Mouse (Mus musculus) lung, postnatal 25 days (tissue): ENCODE results near the gene Pla2g2e.
A peak's percentile ranks its signal among the peaks of the same experiment; 100 is the strongest.
"Not testable (repeated sequence)": the region's sequence is repeated elsewhere in the genome, so short reads cannot be mapped to it uniquely, and the experiment has no call there.

Experiments used
- DNase-seq: peaks from one replicate; pipeline ENCODE4 v3.0.0; 2022; ENCODE audit warnings: low spot score

Pla2g2e gene

DNA sequence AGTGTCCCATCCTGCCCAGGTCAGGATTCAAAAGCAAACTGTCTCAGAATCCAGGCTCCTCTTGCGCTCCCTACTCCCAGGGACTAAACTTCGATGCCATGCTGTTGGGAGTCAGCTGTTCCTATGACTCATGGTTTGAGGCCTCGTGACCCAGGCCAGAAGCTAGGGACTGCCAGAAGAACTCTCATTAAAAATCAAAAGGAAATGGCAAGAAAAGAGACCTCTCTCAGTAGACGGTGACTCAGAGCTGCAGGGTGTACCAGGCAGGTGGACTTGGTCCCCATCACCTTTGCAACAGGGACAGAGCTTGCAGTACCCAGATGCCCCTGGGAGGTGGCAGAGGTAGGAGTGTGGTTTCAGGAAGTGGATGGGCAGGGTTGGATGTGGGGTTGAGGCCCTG lies at the start of gene Pla2g2e:
Gene Pla2g2e (plus strand): TSS at position 212 of the 400 bp plus-strand sequence.
- DNase-seq, result no peak

DNA sequence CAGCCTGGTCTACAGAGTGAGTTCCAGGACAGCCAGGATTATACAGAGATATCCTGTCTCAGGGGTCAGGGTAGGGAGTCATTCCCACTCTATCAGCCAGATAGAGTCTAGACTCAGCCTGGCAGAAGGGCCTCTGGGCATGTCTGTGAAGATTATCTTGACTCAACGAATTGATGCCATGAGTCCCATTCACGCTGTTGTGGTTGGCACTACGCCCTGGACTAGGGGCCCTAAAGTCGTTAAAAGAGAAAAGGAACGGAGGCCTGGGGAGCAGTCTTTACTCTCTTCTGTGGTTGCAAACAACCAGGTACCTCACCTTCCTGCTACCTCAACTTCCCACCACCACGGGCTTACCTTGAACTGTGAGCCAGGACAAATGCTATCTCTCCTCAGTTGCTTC lies 37.9 kb upstream of the Pla2g2e start:
- DNase-seq, result no peak

DNA sequence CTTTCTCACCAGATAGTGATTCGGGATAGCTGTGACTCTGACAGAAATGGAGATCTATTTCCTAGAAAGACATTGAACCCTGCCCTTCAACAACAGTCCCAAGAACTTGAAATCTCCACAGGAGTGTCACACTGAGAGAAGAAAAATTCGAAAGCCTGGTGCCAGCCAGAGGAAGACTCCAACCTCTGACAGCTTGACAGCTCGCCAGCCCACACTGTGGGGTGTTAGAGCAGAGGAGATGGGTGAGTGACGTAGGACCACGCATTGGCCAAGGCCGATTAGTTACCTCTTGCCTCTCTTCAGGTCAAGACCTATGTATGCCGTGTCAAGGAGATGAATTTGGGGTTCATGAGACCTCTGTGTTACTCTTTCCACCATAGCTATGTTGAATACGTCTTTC lies 37.0 kb upstream of the Pla2g2e start:
- DNase-seq, result no peak

DNA sequence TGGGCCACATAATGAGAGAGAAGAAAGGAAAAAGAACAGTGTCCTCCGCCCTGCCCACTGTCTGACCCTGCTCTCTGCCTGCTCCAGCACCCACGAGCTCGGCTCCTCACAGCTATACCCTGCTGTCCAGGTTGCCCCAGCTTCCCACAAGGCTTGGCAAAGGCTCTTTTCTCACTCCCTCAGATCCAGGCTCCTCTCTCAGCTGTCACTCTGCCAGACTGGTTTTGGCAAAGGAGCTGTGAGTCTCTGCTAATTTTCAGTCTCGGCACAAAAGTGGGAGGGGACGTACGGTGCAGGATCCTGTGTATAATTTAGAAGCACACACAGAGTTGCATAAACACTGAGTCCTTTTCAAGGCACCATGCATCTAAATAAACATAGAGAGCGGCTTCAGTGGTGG lies 36.4 kb upstream of the Pla2g2e start:
- no peak for DNase-seq

DNA sequence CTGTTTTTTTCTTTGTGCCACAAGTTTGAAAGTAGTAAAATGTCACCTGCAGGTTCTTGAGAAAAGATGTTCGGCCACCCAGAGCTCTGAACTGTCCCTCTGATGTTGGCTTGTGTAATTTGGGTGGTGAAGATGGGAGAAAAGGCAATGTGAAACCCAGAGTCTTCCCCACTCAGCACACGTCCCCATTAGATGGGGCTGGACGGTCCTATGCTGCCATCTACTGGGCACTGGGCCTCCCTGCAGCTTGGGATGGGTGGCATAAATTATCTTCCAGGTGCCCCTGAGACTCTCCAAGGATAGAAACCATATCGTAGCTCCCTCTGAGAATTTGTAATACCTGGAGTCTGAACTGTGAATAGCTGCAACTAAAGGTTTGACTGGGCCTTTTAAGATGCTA lies 26.3 kb upstream of the Pla2g2e start:
- DNase-seq, result peak; percentile 60

DNA sequence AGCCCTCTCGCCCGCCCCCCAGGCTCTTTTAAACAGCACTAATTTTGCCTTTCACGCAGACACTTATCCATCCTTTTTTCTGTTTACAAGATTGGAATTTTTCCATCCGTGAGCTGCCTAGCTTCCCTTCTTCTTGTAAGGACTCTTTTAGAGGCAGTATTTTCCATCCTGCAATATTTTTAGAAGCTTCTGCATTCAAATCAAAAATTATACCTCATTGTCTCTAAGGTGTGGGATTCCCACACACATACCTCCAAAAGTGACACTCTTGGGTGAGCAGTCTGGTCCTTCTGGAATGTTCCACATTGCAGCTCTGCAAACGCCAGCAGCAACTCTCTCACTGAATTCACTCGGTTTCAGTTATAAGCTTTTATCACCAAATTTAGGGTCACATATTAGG lies 24.8 kb upstream of the Pla2g2e start:
- no peak for DNase-seq

DNA sequence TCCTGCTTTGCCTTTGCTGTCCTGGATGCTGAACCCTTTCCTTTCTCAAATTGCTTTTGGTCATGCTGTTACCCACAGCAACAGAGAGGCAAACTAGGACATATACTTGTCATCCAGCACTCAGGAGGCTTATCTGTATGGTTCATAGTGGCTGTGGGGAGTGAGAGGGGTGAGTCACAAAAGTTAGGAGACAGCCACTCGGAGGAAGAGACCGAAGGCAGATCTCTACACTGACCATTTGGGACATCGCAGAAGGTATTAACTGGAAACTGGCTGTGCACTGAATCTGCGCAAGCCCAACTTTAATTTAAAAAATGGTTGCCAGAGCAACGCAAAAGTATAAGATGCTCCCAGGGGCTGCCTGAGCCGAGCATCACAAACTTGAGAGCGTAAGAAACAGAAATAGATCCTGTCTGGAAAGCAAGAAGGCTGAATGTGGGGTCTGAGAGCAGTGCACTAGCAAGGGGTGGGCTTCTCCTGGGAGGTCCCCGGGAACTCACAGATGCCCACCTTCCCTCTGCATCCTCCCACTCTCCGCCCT lies 22.6 kb upstream of the Pla2g2e start:
- DNase-seq, result no peak

DNA sequence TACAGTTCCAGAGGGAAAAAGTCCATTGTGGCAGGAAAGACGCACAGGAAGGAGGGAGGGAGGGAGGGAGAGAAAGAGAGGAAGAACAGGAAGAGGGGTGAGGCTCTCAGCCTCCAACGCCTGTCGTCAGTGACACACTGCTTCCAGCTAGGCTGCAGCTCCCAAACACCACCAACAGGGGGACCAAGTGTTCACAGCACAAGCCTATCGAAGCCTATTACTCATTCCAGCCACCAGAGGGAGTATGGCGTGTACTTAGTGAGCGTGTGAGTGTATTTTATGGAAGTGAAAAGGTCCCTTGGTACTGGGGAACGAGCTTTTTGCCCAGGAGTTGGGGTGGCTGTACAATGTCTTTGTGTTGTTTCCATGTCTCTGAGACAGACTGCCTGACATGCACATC lies 21.3 kb upstream of the Pla2g2e start:
- peak; percentile 55 for DNase-seq

DNA sequence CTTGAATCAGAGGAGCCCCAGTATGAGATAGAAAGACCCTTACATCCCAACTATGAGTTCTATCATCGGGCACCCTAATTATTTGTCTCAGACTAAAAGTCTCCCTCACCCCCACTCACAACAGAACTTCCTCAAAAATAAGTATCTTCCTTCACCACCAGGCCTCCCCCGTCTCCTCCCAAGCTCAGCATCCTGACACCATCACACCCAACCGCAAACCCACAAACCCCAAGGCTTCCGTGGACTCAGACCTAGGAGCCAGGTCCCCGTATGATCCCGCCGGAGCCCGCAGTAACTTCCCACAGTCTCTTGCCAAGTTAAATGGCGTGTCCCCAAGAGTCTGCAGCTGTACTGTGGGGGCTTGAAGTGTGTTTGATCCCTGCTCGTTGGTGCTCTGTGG lies 20.2 kb upstream of the Pla2g2e start:
- no peak for DNase-seq

DNA sequence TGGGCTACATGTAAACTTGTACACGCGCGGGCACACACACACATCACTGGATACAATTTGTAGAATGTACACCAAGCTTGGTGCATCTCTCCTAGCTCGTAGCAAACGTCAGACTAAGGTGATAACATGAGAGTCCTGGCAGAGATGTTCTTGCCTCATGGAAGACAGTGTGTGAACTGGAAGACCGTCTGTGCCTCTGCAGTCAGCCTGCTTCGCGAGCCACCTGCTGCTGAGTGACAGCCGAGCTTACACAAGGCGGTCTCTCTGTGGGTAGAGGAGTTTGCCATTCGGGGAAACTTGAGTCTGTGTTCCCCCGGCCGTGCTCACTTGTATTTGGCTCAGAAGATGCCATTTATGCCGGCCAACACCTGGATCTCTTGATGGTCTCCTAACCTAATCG lies 19.3 kb upstream of the Pla2g2e start:
- no peak for DNase-seq

DNA sequence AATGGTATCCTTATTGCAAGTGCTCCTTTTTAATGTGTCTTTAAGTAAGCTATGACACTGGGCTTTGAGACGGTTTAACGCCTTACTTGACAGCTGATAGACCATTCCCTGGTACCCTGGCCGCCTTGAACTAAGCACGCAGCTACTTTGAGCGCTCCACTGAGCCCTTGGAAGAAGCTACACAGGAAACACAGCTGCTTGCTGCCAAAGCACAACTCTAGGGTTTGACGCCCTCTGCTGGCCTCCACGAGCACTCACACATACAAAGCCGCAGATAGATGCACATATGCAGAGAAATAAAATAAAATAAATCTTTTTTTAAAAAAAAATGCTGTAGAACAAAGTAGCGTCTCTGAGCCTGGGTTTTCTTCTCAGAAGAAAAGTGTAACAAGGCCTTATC lies 18.5 kb upstream of the Pla2g2e start:
- DNase-seq, result no peak

DNA sequence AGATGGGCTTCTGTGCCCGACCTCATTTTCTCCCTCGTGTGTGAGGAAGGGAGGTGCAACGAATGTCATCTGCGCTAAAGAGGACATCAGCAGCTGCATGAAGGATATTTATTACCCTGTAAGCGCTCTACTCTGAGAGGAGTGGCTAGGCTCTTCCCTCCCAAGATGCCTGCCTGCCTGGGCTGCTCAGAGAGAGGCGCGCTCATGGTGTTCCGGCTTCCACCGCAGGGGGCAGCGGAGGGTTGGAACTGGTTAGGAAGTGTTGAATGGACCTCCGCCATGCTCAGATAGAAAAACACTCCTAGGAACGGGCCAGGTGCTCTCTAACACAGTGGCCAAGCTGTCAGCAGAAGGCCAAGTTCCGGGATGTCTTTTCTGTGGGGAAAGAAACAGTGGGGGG lies 18.0 kb upstream of the Pla2g2e start:
- DNase-seq, result peak; percentile 43

DNA sequence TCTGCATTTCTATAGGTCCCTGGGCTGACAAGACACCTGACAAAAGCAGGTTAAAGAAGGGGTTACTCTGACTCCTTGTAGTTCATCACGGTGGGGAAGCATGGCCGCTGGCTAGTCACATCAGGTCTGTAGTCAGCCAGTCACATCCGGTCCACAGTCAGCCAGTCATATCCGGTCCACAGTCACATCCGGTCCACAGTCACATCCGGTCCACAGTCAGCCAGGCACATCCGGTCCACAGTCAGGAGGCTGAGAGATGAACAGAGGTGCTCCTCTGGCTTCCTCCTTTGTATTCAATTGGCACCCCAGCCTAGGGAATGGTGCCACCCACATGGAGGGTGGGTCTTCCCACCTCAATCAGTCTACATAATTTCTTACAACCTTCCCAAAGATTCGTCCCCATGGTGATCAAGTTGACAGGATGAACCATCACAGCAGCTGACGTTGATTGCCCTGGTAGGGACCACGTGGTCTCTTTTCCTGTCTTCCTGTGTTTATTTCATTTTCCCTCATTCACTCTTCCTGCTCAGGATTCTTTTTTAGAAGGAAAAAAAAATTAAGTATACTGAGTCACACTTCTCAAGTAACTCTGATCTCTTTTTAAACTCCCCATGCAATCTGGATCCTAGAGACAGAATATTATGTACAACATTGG lies 14.3 kb upstream of the Pla2g2e start, which contains the start of gene Pla2g5:
Gene Pla2g5 (minus strand): TSS at position 139 of the 655 bp plus-strand sequence.
- DNase-seq, result no peak

DNA sequence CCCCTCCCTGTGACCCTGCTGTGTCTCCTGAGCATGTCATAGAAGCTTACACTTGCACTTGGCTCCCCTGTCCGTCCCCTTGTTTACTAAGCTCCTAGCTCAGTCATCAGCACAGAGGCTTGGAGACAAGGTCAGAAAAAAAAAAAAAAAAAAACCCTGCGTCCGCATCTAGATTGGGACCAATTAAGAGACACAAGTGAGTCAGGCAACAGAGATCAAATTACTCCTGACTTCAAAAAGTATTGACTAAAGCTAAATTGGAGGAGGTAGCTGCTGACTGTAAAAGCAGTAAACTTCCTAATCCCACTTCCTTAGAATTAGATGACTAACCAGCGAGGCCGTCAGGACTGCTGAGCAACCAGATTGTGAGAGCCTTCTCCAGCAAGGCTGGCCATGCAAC lies 12.7 kb upstream of the Pla2g2e start:
- no peak for DNase-seq

DNA sequence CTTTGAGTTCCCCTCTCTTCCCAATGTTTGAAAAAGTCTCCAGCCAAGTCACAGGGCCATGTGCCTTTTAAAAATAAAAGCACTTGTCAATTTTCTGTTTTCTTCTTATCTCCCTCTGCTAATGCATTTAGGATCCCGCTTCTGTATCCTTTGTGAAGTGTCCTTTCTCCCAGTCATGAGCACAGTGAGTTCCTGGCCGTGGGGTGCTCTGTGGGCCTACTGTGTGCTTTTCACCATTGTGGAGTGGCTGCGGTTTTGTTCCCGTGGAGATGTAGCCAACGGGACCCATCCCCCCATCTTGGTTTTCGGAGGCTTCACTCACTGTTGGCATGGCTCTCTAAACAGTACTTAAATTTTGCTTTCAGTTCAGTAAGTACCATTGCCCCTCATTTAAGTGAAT lies 11.8 kb upstream of the Pla2g2e start:
- no peak for DNase-seq

DNA sequence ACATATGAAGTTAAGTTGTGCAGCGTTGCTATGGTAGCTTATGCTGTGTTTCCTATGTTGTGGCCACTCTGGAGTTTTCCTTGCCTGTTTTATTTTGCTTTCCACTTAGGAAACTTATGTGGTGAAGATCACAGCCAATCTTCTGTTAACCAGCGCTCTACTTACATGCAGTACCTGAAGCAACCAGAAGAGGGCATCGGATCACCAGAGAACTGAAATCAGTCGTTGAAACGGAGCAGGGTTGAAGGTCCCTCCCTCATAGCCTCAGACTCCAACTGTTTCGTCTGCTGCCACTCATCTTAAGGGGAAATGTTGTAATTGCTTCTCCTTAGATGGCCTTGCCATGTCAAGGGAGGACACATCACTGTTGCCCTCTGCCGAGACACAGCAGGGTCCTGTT lies 11.3 kb upstream of the Pla2g2e start:
- DNase-seq, result peak; percentile 83

DNA sequence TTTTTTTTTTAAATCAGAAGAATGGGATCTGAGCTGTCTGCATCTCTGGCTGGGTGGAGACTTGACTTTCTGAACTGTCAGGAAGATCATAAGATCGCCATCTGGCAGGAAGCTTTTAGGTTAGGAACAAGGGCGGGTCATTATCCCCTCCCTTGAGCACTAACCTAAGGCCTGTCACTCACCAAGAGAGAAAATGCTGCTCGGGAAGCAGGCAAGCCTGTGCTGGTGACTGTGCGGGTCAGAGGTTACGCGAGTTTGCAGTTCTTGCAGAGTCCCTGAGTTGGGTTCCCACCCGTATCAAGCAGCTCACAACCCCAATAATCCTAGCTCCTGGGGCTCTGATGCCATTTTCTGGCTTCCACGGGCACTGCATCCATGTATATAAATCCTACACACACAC lies 9.1 kb upstream of the Pla2g2e start:
- DNase-seq, result no peak

DNA sequence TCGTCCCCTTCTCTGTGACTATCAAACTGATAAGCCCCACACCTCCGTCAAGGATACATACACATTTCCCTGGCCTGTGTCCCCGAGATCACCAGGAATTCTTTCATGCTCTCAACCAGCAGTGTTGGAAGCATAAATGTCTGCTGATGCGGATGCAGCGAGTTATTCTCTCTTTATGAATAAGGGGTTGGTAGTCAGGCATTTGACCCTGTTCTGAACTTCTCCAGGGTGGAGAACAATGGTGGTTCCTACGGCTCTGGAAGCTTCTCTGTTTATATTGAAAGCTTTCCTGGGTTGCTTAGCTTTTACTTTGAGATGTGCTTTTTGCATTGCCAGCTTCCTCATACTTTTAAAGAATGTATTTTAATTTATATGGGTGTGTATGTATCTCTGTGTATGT lies 3.9 kb upstream of the Pla2g2e start, which contains the start of gene Gm13030:
Gene Gm13030 (minus strand): TSS at position 101 of the 400 bp plus-strand sequence.
- no peak for DNase-seq

DNA sequence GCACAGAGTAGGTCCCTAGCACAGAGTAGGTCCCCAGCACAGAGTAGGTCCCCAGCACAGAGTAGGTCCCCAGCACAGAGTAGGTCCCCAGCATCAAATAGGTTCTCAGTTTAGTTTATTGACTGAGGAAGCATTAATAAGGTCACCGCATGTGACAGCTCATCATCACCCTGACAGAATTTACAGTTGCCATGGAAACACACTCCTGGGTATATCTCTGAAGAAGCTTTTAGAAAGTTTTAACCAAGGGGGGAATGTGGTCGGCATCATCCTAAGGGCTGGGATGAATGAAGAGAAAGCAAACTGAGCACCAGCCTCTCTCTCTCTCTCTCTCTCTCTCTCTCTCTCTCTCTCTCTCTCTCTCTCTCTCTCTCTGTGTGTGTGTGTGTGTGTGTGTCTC lies 2.5 kb upstream of the Pla2g2e start:
- not testable (repeated sequence) for DNase-seq

DNA sequence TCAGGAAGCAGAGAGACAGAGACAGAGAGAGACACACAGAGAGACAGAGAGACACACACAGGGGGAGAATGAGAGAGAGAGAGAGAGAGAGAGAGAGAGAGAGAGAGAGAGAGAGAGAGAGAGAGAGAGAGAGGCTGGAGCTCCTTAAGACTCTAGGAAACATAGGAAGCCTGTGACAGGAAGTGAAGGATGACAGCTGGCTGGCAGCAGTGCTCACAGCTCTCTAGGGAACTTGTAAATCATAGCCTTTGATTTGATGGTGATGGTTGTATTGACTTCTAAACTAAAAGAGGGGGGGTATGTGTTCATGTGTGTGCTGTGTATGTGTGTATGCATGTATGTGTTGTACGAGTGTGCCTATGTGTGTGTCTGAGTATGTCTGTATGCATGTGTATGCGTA lies 1.8 kb upstream of the Pla2g2e start:
- DNase-seq, result no peak

DNA sequence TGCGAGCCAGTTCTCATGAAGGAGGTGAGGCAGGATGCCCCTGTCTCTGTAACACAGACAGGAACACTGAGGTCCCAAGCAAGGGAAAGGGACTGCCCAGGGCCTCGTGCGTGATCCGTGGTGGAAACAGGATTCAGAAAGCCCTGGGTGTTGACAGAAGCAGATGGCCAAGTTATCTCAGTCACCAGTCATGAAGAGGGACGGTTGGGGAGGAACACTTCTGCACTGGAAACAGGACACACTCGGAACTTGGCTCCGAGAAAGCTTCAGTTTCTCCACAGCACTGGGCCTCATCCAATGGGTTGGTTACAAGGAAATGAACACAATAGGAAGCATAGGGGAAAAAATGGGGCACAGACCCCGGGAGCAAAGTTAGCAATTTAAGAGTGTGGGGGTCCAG lies 1.0 kb downstream of the Pla2g2e start:
- DNase-seq, result peak; percentile 18

DNA sequence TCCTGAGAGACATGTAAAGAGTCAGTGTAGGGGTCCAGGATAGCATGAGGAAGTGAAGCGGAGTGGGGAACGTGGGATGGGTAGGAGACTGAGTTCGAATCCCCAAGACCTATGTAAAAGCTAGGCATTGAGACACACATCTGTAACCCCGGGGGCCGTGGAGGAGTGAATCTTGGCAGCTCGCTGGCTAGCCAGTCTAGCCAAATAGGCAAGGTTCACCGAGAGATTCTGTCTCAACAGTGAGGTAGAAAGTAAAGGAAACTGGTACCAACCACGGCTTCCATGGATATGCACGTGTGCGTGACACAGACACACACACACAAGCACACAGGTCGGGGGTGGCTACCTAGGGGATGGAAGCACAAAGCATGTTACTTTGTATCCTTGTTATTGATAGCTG lies 2.1 kb downstream of the Pla2g2e start:
- DNase-seq, result no peak

DNA sequence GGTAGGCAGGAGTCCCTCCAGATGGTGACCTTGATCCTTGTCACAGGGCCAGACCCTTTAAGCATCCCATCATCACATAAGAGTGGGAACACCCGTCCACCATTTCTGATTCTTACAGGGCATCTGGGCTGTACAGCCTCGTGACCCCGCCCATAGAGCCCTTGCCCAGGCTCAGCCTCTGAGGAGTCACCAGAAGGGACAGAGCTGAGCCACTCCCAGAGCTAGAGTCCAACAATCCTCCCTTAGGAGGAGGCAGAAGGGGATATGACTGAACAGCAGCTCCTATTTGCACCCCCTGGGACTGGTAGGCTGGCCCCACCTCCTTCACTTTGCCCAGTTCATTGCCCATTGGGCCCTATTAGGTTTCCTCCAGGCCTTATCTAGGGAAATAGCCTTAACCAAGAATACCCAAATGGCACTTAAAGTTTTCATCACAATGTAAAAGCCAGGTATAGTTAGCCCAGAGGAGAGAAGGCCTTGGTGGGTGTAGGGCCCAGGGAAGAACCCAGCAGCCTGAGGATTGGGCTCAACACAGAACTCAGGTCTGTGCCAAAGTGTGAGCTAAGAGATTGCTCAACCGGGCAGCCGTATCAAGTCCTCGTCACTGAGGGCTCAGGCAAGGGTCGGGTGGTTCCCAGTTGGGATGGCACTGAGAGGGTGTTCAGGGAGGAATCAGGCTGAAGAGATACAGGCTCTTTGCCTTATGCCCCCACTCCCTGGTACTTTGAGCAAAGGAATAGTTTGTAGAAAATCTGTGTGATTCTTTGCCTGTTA lies 3.3 kb downstream of the Pla2g2e start:
- DNase-seq, result peak; percentile 28
